Mouse (Mus musculus) adrenal gland, postnatal 4 days (tissue): ENCODE measurements around the gene Crat. TPM values are rescaled to one million over a fixed set of nuclear protein-coding genes. Genes with fewer than 3 reads are reported as not detected.

Experiments
- microRNA-seq: library from miRNA; unstranded; fragments of <30 nt; microRNA quantifications from one replicate; pipeline ENCODE4 v1.2.0, GENCODE M21; 2021
- total RNA-seq, 2 experiments: library from RNA; stranded (reverse); gene quantifications; 2 replicates each; pipeline ENCODE4 v1.2.3; 2021

The Crat gene
- total RNA-seq, 2 experiments from 2014 or later = 77.6 to 90.3 TPM

Small RNA genes within 50 kb of the gene (microRNA-seq; reads per million reads assigned to microRNA genes)
- not detected for gene Gm47292

Other genes with a start within 250 kb of the Crat start
- gene Endog, start 244.3 kb downstream of the Crat start, total RNA-seq = 10 to 100 TPM; 27.3 to 33.4 TPM
- 10 to 100 TPM; 25.1 to 26.2 TPM for gene Spout1, start 237.4 kb downstream of the Crat start, total RNA-seq
- 10 to 100 TPM; 19.9 to 21.6 TPM for gene Kyat1, start 210.0 kb downstream of the Crat start, total RNA-seq
- gene Lrrc8a, start 178.1 kb downstream of the Crat start, total RNA-seq = 10 to 100 TPM; 46.2 to 47.3 TPM
- 1 to 10 TPM; 1.3 TPM for gene Gm28035, start 175.2 kb downstream of the Crat start, total RNA-seq
- 10 to 100 TPM; 15.4 to 16.6 TPM for gene Phyhd1, start 149.6 kb downstream of the Crat start, total RNA-seq
- gene Gm28038, start 134.8 kb downstream of the Crat start, total RNA-seq = not detected
- 10 to 100 TPM; 36.0 to 36.5 TPM for gene Dolk, start 129.5 kb downstream of the Crat start, total RNA-seq
- 10 to 100 TPM; 46.9 TPM for gene Nup188, start 129.4 kb downstream of the Crat start, total RNA-seq
- 100 to 1,000 TPM; 106 to 107 TPM for gene Sh3glb2, start 56.5 kb downstream of the Crat start, total RNA-seq
- 10 to 100 TPM; 65.1 to 71.1 TPM for gene Miga2, start 51.6 kb downstream of the Crat start, total RNA-seq
- 10 to 100 TPM; 25.9 to 33.9 TPM for gene Dolpp1, start 23.6 kb downstream of the Crat start, total RNA-seq
- 100 to 1,000 TPM; 165 to 169 TPM for gene Ptpa, start 226 bp upstream of the Crat start, total RNA-seq
- gene Ier5l, start 58.4 kb upstream of the Crat start, total RNA-seq = 10 to 100 TPM; 10.6 to 11.6 TPM
- 1 to 10 TPM; 6.7 to 7.3 TPM for gene Cstad, start 179.2 kb upstream of the Crat start, total RNA-seq